Mouse (Mus musculus): Measurements from ENCODE around the gene Rnf121.
A peak's percentile ranks its signal among the peaks of the same experiment; 100 is the strongest.
"Not testable (repeated sequence)": the region's sequence is repeated elsewhere in the genome, so short reads cannot be mapped to it uniquely, and the experiment has no call there.

Gene Rnf121

DNA sequence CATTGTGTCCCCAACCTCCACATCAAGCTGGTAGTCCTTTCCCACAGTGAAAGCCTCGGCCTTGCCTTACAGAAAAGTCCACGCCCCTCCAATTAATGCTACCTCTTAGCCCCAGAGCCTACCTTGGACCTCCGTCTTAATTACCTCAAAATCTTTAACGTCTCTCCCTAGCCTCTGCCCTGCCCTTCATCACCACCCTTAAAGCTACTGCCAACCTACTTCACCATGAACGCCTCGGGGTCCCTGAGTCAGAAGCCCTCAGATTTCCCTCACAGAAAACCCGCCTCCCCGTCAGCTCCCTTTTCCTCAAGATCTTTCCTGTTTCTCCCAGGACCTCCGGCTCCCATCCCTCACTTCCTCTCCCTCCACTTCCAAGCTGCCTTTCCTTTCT, 619 bp downstream of the Rnf121 start:
- DNase-seq (ENCODE audit: low read depth), result peak; percentile 10

DNA sequence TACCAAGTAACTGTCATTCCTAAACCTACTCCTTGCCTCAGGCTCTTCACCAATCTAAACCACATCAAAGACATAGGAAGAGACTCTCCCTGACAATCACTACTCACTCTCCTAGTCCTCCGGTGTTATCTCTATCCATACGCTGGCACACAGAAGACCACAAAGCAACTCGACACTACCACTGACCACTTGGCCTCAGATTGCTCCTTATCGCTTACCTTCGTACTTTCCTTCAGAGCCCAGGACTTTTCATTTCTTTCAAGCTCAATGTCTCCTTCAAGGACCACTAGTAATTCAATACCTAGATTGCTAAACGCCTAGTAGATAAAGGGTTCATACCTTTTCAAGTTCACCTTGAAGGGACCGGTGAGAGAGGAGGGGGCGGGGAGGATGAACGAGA, 1.4 kb downstream of the Rnf121 start:
- peak; percentile 78 for DNase-seq (ENCODE audit: low read depth)

DNA sequence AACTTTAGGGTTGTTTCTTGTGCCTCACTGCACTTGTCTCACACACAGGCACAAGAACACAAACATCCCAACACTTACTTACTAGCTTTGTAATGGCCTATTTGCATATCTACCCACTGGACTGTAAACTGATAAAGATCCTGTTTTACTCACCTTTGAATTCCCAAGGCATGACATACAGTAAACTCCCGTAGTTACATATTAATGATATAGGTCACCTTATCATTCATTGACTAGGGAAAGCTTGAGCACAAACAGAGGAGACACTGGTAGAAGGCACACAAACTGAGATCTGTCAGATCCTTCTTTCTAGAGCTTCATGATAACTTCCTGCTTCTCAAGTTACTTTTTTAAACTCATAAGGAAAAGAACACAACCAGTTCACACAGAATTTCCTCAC, 3.1 kb downstream of the Rnf121 start:
- DNase-seq (ENCODE audit: low read depth), result no peak

DNA sequence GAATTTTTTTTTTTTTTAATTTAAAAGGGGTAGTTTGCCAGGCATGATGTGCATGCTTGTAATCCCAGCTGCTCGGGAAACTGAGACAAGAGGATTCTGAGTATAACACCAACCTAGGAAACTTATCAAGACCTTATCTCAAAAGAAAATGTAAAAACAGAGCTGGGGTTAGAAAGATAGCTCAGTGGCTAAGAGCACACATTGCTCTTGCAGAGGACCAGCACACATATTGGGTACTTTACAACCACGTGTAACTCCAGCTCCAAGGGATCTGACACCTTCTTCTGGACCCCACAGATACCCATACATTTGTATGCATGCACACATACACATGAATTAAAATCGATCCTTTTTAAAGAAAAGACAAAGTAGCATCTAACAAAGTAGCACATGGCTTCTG, 3.9 kb downstream of the Rnf121 start:
- no peak for DNase-seq (ENCODE audit: low read depth)

DNA sequence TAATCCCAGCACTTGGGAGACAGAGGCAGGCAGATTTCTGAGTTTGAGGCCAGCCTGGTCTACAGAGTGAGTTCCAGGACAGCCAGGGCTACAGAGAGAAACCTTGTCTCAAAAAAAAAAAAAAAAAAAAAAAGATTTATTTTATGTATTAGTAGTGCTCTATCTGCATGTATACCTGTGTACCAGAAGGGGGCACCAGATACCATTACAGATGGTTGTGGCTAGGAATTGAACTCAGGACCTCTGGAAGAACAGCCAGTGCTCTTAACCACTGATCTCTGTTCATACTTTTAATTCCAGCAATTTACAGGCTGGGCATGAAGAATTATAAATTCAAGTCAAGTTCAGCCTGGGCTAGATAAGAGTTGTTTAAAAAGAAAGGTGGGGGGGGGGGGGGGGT, 16.7 kb downstream of the Rnf121 start:
- DNase-seq (ENCODE audit: low read depth), result peak; percentile 56

DNA sequence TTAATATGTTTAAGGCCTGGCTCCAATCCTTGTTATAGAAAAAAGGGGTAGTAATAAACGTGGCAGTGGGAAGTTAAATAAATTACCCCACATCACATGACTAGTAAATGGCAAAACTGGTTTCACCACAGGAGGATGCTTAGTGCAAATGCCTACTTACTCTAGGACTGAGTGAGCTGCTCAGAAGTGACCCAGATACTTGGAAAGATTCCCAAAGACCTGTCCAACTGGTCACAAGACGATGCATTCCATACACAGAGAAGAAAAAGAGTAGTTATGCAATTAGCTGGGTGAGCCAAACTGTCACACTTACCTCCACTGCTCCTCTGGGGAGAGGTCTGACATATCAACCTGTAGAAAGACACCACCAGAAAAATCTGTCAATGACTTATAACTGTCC, 23.0 kb downstream of the Rnf121 start:
- DNase-seq (ENCODE audit: low read depth), result no peak

DNA sequence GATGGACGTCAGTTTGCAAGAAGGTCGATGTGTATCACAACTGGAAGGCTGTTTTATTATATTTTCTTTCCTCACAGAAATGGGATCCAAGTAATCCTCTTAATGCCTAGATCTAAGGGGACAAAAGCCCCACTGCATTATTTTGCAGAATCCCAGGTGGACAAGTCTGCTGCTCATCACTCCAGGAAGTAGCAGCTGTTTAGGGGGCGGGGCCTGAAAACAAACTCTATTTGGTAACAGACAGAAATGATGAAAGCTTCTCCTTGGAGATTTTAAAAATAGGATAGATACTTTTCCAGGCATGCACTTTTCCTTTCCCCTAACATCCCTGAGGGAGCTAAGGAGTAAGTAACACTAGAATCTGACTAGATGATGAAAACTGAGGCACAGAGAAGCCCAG, 28.0 kb downstream of the Rnf121 start:
- DNase-seq (ENCODE audit: low read depth), result no peak

DNA sequence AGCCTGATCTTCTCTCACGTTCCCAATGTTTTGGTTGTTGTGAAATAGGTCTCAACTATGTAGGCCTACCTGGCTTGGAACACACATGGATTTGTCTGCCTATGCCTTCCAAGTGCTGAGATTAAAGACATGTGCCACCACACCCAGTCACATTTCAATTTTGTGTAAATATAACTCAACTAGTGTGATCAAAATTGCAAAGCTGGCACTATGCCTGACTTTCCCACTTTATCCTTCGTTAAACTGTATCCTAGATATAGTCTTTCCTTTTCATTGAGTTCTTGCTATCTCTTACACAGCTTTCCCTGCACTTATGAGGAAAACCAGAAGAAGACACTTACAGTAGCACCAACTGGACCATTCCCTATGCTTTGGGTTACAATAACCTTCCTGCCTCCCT, 29.7 kb downstream of the Rnf121 start:
- no peak for DNase-seq (ENCODE audit: low read depth)

DNA sequence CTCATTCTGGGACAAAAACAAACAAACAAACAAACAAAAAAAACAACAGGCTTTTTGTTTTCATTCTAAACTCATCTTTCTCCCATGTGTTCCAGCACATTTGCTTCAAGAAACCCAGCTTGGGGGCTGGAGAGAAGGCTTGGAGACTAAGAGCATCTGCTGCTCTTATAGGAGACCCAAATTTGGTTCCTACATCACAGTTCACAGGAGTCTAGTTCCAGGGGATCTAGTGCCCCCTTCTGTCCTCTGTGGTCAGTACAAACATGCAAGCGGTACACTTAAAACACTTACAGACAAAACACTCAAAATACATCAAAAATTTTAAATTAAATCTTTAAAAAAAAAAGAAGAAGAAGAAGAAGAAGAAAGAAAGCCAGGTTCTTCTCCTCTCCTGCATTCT, 30.4 kb downstream of the Rnf121 start:
- peak; percentile 56 for DNase-seq (ENCODE audit: low read depth)

DNA sequence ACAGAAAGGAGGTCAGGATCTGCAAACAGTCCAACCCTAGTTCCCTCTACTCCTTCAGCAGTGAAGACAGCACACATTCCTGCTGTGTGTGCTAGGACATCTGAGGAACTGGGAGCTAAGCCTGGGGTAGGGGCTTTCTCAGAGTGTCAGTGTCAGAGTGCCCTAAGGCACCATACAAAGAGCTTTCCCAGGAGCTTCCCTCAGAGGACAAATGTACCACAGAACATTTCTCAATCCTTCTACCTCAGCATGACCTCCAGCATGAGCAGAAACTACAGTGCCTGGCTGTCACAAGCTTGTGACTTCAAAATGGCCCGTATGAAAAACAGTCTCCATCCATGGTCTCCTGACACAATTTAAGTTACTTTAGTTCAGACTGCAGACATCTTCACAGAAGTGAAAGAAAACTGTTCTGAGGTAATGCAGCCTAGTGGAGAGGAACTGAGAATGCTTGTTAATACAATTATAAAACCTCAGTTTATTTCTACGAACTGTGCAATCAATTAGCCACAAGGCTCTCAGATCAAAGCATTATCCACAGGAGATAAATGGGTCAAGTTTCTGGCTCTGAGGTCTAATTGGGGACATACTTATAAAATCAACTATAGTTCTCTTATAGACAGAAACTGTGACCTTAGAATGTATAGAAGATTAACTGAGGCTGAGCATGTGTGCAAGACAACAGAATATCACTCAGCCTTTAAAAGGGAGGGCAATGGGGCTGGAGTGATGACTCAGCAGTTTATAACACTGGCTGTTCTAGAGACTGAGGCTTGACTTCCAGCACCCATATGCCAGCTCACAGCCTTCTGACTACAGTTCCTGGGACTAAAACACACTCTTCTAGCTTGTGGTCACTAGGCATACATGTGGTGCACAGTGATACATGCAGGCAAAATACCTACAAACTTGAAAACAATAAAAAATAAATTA, 39.8 kb downstream of the Rnf121 start:
- peak; percentile 46 for DNase-seq (ENCODE audit: low read depth)

DNA sequence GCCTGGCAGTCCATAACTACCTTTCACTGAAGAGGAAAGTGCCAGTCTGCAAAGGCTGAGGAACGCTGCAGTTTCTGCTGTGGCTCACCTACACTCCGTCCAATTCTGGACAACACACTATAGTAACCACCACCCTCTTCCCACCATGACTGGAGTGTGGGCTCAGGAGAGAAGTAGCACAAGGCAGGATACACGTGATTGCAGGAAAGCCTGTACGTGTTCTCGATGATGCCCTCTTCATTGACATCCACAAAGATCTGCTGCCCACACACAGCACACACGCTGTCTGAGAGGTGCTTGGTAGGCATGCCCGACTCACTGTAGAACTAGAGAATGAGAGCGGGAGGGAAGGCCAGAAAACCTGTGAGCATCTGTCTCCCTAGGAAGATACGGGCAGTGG, 41.4 kb downstream of the Rnf121 start:
- DNase-seq (ENCODE audit: low read depth), result no peak

DNA sequence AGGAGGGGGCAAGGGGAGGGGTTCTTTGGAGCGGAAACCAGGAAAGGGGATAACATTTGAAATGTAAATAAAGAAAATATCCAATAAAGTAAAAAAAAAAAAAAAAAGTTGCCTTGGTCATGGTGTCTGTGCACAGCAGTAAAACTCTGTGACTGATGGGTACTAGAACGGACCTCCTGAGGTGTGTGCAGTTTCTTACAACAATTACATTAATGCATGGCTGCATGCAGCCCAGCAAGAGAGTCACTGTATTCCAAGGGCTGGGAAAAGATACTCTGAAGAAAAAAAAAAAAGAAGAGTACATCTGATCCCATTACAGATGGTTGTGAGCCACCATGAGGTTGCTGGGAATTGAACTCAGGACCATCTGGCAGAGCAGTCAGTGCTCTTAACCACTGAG, 44.3 kb downstream of the Rnf121 start:
- DNase-seq (ENCODE audit: low read depth), result not testable (repeated sequence)

DNA sequence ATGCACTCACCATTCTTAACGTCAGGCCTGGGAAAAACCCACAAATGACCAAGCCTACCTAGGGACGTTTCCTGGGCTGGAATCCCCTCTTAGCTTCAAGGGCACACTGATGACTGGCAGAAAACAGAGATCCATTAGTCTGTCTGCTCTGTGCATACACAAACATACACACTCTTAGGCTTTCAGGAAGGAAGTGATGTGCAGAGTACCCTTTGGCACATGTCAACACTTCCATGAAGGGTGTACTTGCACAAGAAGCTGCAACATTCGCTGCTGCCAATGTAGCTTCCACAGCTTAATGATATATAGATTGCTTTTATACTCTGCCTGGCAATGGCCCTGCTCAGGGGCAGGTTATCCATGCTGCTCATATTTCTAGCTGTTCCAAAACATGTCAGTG, 45.9 kb downstream of the Rnf121 start:
- peak; percentile 61 for DNase-seq (ENCODE audit: low read depth)

DNA sequence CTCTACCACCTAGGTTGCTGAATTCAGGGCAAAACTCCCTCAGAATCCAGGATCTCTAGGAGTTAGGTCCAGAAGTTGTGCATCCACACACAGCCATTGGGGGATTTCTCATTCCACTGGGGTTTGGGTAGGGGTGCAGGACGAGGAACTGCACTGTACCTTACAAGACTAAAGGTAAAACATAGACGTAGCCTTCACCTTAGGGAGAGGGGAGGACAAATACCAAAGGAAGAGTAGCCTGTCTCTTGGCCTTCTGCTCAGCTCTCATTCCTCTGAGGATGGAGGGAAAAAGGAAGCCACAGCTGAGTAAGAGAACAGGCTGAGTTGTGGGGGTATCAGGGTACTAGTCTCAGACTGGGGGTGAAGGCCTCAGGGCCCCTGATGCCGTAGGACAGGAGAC, 46.7 kb downstream of the Rnf121 start, which contains the start of gene Il18bp:
Gene Il18bp, minus strand, starts transcription at position 101 of the 400 bp plus-strand sequence.
- no peak for DNase-seq (ENCODE audit: low read depth)

DNA sequence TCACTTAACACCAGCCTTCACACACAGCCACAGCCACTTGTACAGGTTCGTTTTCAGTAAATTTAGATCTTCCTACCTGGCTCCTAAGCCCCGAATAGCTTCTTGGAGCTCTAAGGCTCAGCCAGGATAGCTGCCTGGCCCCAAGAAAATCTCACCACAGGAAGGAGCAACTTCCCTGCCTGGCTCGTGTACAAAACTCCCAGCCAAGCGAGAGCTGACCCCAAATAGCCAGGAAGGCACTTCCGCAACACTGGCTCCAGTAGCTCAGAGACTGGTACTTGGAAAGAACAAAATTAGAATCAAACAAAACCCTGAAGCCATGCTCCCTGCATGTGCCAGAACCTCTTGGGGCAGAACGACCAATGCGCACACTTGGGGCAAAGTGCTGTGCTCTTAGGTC, 47.2 kb downstream of the Rnf121 start:
- no peak for DNase-seq (ENCODE audit: low read depth)

DNA sequence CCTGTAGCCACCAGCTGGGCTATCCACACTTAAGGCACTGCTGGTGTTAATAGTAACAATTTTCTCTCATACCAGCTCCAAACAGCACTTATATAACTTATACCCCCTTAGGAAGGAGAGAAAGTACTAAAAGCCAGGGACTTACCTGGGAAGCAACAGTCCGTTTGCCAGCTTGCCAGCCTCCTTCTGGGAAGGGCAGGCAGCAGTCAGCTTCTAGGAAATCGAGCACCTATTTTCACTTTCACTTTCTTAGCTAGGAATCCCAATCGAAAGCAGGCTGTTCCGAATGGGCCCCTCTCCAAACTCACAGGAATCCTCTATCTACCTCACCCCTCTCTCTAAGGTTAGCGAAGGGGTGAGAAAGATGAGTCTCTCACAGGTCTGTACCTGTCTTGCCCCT, 47.8 kb downstream of the Rnf121 start:
- peak; percentile 34 for DNase-seq (ENCODE audit: low read depth)

DNA sequence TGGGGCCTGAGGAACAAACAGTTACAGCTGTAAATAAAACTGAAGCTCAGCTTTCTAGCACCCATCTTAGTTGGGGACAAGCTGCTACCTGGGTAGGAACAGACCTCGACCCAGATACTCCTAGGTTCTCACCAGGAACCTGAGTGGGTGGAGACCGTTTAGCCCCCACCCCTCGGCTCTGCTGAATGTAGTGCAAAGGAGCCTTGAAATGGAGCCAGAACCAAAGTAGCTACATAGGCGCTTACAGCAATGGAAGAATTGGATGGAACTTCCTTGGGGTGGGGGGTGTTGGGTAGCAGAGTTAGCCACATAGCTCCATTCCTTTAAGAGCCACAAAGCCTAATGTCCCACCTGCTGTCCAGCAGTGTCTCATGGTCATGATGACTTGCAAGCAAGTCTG, 48.3 kb downstream of the Rnf121 start:
- DNase-seq (ENCODE audit: low read depth), result peak; percentile 47

DNA sequence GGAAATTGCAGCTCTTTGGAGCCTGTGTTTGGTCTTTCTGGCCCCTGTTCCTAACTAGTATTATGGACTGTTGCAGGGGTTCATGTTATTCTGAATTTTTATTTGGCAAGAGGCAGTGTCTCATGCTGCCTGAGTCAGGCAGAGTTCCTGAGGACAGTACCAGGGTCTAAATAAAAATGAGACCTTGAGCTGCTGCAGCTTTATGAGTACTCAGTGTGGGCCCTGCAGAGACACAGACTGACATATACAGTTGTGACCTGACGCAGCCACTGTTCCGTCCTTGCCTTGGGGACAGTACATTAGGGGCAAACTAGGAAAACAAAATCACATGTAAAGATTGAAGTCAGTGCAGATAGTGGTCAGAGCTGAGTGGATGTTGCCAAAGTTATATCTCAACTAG, 50.3 kb downstream of the Rnf121 start:
- no peak for DNase-seq (ENCODE audit: low read depth)

DNA sequence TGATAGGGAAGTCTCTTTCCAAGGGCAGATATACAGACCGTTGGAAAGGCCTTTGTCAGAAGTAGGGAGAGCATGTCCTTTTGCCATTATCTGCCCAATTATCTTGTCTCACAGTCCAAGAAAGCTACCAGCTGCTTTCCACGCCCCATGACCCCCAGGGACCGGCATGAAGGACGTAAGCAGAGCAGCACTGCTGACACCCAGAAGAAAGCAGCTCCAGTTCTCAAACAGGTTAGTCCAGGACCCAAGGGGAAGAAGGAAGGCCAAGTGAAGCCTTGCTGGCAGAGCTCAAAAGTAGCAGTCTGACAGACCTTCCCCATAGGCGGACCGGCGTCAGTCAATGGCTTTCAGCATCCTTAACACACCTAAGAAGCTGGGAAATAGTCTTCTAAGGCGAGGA, 51.9 kb downstream of the Rnf121 start:
- no peak for DNase-seq (ENCODE audit: low read depth)

DNA sequence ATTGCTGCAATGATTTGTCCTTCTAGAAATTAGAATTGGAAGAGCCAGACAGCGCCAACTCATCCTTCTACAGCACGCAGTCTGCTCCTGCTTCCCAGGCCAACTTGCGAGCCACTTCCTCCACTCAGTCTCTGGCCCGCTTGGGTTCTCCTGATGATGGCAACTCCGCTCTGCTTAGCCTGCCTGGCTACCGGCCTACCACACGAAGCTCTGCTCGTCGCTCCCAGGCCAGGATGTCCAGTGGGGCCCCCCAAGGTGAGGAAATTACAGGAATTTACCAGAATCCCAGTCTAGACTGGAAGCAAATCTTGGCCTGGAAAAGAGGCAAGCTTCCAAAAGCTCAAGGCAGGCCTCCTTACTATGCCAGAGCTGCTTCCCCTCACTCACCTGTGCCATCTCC, 53.4 kb downstream of the Rnf121 start:
- DNase-seq (ENCODE audit: low read depth), result no peak

DNA sequence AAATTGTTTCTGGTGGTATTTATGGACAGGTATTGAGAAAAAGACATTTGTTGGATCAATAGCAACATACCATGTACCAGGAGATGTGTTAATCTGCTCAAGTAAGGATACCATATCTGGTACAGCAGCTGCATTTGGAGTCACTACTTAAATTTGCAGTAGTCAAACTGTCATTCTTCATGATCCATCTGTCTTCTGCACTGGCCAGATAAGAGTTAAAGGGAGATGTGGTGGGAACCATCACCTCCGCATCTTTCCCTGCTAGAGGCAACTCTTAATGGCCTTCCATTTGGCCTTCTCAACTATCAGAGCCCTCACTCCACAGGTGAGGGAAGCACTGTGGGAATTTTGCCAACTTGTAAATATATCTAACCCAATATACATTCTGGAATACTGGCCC, 58.7 kb downstream of the Rnf121 start:
- DNase-seq (ENCODE audit: low read depth), result no peak

DNA sequence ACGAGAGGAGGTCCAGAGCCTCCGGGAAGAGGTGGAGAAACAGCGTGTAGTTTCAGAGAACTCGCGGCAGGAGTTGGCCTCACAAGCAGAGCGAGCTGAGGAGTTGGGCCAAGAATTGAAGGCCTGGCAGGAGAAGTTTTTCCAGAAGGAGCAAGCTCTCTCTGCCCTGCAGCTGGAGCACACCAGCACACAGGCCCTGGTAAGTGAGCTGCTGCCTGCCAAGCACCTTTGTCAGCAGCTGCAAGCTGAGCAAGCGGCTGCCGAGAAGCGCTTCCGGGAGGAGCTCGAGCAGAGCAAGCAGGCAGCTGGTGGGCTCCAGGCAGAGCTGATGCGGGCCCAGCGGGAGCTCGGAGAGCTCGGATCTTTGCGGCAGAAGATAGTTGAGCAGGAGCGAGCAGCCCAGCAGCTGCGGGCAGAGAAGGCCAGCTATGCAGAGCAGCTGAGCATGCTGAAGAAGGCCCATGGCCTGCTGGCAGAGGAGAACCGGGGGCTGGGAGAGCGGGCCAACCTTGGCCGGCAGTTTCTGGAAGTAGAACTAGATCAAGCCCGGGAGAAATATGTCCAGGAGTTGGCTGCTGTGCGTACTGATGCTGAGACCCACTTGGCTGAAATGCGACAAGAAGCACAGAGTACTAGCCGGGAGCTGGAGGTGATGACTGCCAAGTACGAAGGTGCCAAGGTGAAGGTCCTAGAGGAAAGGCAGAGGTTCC, 64.2 kb downstream of the Rnf121 start:
- no peak for DNase-seq (ENCODE audit: low read depth)

DNA sequence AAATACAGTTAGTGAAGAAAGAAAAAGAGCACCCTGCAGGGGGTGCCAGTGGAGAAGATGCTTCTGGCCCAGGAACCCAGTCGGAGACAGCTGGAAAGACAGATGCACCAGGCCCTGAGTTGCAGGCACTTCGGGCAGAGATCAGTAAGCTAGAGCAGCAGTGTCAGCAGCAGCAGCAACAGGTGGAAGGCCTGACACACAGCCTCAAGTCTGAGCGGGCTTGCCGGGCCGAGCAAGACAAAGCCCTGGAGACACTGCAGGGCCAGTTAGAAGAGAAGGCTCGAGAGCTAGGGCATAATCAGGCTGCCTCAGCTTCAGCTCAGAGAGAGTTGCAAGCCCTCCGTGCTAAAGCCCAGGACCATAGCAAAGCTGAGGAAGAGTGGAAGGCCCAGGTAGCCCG, 65.0 kb downstream of the Rnf121 start:
- DNase-seq (ENCODE audit: low read depth), result no peak

Measured in 416B (cell line).